Mouse (Mus musculus) spleen, adult 2 months (tissue): ENCODE results near the gene Ercc8.

Experiments used
- CTCF ChIP-seq: fragments of 200-500 bp; IDR thresholded peaks from 2 replicates; pipeline ENCODE4 v1.5.1; 2011; ENCODE audit warnings: mild to moderate bottlenecking, inconsistent platforms; ENCODE audit not compliant: insufficient read depth, insufficient read length, insufficient replicate concordance; ENCODE audit errors: extremely low read depth
- POLR2A ChIP-seq: fragments of 200-500 bp; IDR thresholded peaks from 2 replicates; pipeline ENCODE4 v1.6.1; 2011; ENCODE audit warnings: low read depth, low read length, inconsistent platforms

GRCm38 (mm10) chr13:108126246-108126645, 32.3 kb upstream of the Ercc8 start:
- TF ChIP-seq CTCF (no peak), POLR2A (no peak)
